ENCODE assay signal across 25 mouse cellular contexts in genomic region chr5:119204736-119205135, GRCm38 (mm10).
DNase-seq lines count a peak whose midpoint lies in the region; TF ChIP-seq lines count a peak whose summit lies in the region.
"Had no signal": no experiment of that assay in that cellular context is flagged by ENCODE, and none has a peak within 500 bp of the region (broad histone marks: within the 10 kb centered on the region; RNA-seq: fewer than 3 reads in every experiment).

No protein-coding gene starts in this region.

- no peaks in the 10 kb centered on the region for H3K36me3 ChIP-seq in heart, embryonic 10.5 days
- H3K36me3 ChIP-seq: embryonic facial prominence, embryonic 15.5 days; hindbrain, embryonic 13.5 days; limb, embryonic 10.5 days; liver, embryonic 15.5 days; neural tube, embryonic 15.5 days had no signal

- DNase-seq in adrenal gland, postnatal 10 days, result peak; percentile 65
- DNase-seq in adrenal gland, postnatal 4 days (ENCODE audit: low spot score in 2 of 2), result no peak
- DNase-seq in heart, embryonic 10.5 days (ENCODE audit: low spot score), result no peak
- DNase-seq in heart, adult 9 months (ENCODE audit: low spot score in 2 of 2), result no peak
- DNase-seq in lung, postnatal 4 days, result peak; percentile 17 to 45
- no peak for DNase-seq in lung, adult 2 months
- DNase-seq in adrenal gland, postnatal 25 days, result peak; percentile 35
- no peak for DNase-seq in retina, embryonic 14.5 days (ENCODE audit: low spot score)
- DNase-seq: cerebellum, adult 18-20 months; gastrocnemius, postnatal 10 days; heart, adult 18-20 months; kidney, adult 2 months; liver; right cerebral cortex, postnatal 14 days; thymus, adult 2 months; thymus, postnatal 4 days had no signal

- H3K27me3 ChIP-seq in heart, embryonic 10.5 days (ENCODE audit: insufficient read depth, poor library complexity, severe bottlenecking), result no peaks in the 10 kb centered on the region
- H3K27me3 ChIP-seq: embryonic facial prominence, embryonic 15.5 days; hindbrain, embryonic 13.5 days; liver, embryonic 15.5 days; neural tube, embryonic 15.5 days had no signal

- WGBS in heart, embryonic 10.5 days, result 47% methylated on average over 2 of the region's 2 CpGs
- 28% methylated on average over 2 of the region's 2 CpGs for WGBS in lung, adult 2 months

- no peak overlapping the region for H3K4me3 ChIP-seq in heart, embryonic 10.5 days
- no peak overlapping the region for H3K4me3 ChIP-seq in lung, adult 2 months (replicated peaks; ENCODE audit: extremely low read depth, low read depth, low read length)
- H3K4me3 ChIP-seq: embryonic facial prominence, embryonic 15.5 days; hindbrain, embryonic 13.5 days; left cerebral cortex, adult 2 months; limb, embryonic 10.5 days; liver, embryonic 15.5 days; neural tube, embryonic 15.5 days had no signal

- peak overlapping the region; percentile 13; the same call in 1 of the 2 replicates for H3K27ac ChIP-seq in heart, embryonic 10.5 days
- H3K27ac ChIP-seq: embryonic facial prominence, embryonic 15.5 days; hindbrain, embryonic 13.5 days; kidney, postnatal 0 days; left cerebral cortex, adult 2 months; limb, embryonic 10.5 days; liver, embryonic 15.5 days; macrophage; neural tube, embryonic 15.5 days; stomach, postnatal 0 days had no signal

- TF ChIP-seq POLR2A in lung, adult 2 months (IDR thresholded peaks at IDR 0.05; ENCODE audit: borderline replicate concordance, extremely low read depth, low read depth, low read length), result no peak

- H3K9me3 ChIP-seq in heart, embryonic 10.5 days, result peaks cover 5% of the 10 kb centered on the region; the same call in 1 of the 2 replicates
- H3K9me3 ChIP-seq: embryonic facial prominence, embryonic 15.5 days; limb, embryonic 10.5 days; liver, embryonic 15.5 days; neural tube, embryonic 15.5 days had no signal

- TF ChIP-seq CTCF in lung, adult 2 months (IDR thresholded peaks at IDR 0.05; ENCODE audit: insufficient read depth, low read length), result no peak

- H3K4me1 ChIP-seq in heart, embryonic 10.5 days, result peaks cover 14% of the 10 kb centered on the region; the same call in 1 of the 2 replicates
- peaks cover 3% of the 10 kb centered on the region for H3K4me1 ChIP-seq in lung, adult 2 months (ENCODE audit: control insufficient read depth, insufficient read depth, low read length)
- H3K4me1 ChIP-seq: hindbrain, embryonic 13.5 days; liver, embryonic 15.5 days had no signal

Comparison
In these comparisons a context has a peak if more than half of its experiments do, and no peak if none do; other contexts are left out.
1. DNase-seq: peak in adrenal gland, postnatal 10 days (single experiment), lung, postnatal 4 days (2 of 2) and adrenal gland, postnatal 25 days (single experiment); none in adrenal gland, postnatal 4 days (0 of 2), heart, embryonic 10.5 days (single experiment), heart, adult 9 months (0 of 2), lung, adult 2 months (single experiment) and retina, embryonic 14.5 days (single experiment).